In genomic region chr8:119914161-119914560, GRCm38 (mm10) we compare ENCODE assay signal across 9 mouse cellular contexts. TPM values are rescaled to one million over a fixed set of nuclear protein-coding genes. Genes with fewer than 3 reads are reported as not detected.
DNase-seq lines count a peak whose midpoint lies in the region; ATAC-seq and TF ChIP-seq lines count a peak whose summit lies in the region.
"Had no signal": no experiment of that assay in that cellular context is flagged by ENCODE, and none has a peak within 500 bp of the region (broad histone marks: within the 10 kb centered on the region; RNA-seq: fewer than 3 reads in every experiment).

No protein-coding gene starts in this region.

- 65% methylated on average over 2 of the region's 2 CpGs for WGBS in forebrain, embryonic 12.5 days
- WGBS in forebrain, embryonic 15.5 days = 63% methylated on average over 2 of the region's 2 CpGs
- WGBS in midbrain, embryonic 10.5 days = 73% methylated on average over 2 of the region's 2 CpGs
- 50% methylated on average over 2 of the region's 2 CpGs for WGBS in midbrain, embryonic 16.5 days
- WGBS in midbrain, postnatal 0 days = 53% methylated on average over 2 of the region's 2 CpGs

- DNase-seq in midbrain, embryonic 10.5 days (ENCODE audit: low spot score) = no peak
- DNase-seq in kidney, adult 8-10 months = peak; percentile 43 to 65
- DNase-seq in midbrain, postnatal 0 days (ENCODE audit: low spot score) = no peak
- DNase-seq in heart, adult 11 months = no peak
- DNase-seq in layer of hippocampus, adult 11-12 months (ENCODE audit: low spot score) = no peak
- DNase-seq: gastrocnemius, postnatal 14 days had no signal

- H3K4me3 ChIP-seq in forebrain, embryonic 12.5 days (replicated peaks) = no peak overlapping the region
- no peak overlapping the region for H3K4me3 ChIP-seq in forebrain, embryonic 15.5 days
- H3K4me3 ChIP-seq in midbrain, embryonic 10.5 days = peak overlapping the region; percentile 11; the same call in 1 of the 2 replicates
- no peak overlapping the region for H3K4me3 ChIP-seq in midbrain, embryonic 16.5 days (ENCODE audit: low read depth, low read length)
- H3K4me3 ChIP-seq in midbrain, postnatal 0 days (ENCODE audit: low read depth, low read length) = no peak overlapping the region

- no peaks in the 10 kb centered on the region for H3K9me3 ChIP-seq in forebrain, embryonic 12.5 days
- H3K9me3 ChIP-seq in forebrain, embryonic 15.5 days = no peaks in the 10 kb centered on the region
- no peaks in the 10 kb centered on the region for H3K9me3 ChIP-seq in midbrain, embryonic 10.5 days (replicated peaks)
- no peaks in the 10 kb centered on the region for H3K9me3 ChIP-seq in midbrain, embryonic 16.5 days (replicated peaks; ENCODE audit: control insufficient read depth, low read length, poor library complexity, severe bottlenecking)
- no peaks in the 10 kb centered on the region for H3K9me3 ChIP-seq in midbrain, postnatal 0 days (ENCODE audit: low read length)

- 0 out of 2 replicates have a peak, but pooled peaks cover 4% of the 10 kb centered on the region for H3K27me3 ChIP-seq in forebrain, embryonic 12.5 days
- H3K27me3 ChIP-seq in forebrain, embryonic 15.5 days = no peaks in the 10 kb centered on the region
- H3K27me3 ChIP-seq in midbrain, embryonic 10.5 days (ENCODE audit: low read depth, poor library complexity, severe bottlenecking) = peaks cover 6% of the 10 kb centered on the region
- H3K27me3 ChIP-seq in midbrain, embryonic 16.5 days (ENCODE audit: control insufficient read depth, insufficient read depth, low read depth, low read length) = no peaks in the 10 kb centered on the region
- no peaks in the 10 kb centered on the region for H3K27me3 ChIP-seq in midbrain, postnatal 0 days (ENCODE audit: insufficient read depth, low read length)

- H3K9ac ChIP-seq in forebrain, embryonic 12.5 days = no peak overlapping the region
- no peak overlapping the region for H3K9ac ChIP-seq in forebrain, embryonic 15.5 days (replicated peaks)
- H3K9ac ChIP-seq in midbrain, embryonic 16.5 days (ENCODE audit: low read depth, low read length) = no peak overlapping the region
- H3K9ac ChIP-seq in midbrain, postnatal 0 days (replicated peaks; ENCODE audit: low read length, poor library complexity, severe bottlenecking) = 0 out of 2 replicates have a peak overlapping the region, but pooled peaks have one; percentile 1

- H3K4me1 ChIP-seq in forebrain, embryonic 12.5 days = peaks cover 47% of the 10 kb centered on the region
- H3K4me1 ChIP-seq in forebrain, embryonic 15.5 days = peaks cover 56% of the 10 kb centered on the region
- H3K4me1 ChIP-seq in midbrain, embryonic 10.5 days = peaks cover 65% of the 10 kb centered on the region
- peaks cover 39% of the 10 kb centered on the region for H3K4me1 ChIP-seq in midbrain, embryonic 16.5 days (ENCODE audit: control insufficient read depth, insufficient read depth, low read length)
- peaks cover 23% of the 10 kb centered on the region for H3K4me1 ChIP-seq in midbrain, postnatal 0 days (ENCODE audit: insufficient read depth, low read length)

- TF ChIP-seq CTCF in midbrain, postnatal 0 days (IDR thresholded peaks at IDR 0.05) = no peak

- no peak for ATAC-seq in forebrain, embryonic 12.5 days (ENCODE audit: low FRiP score)
- ATAC-seq in forebrain, embryonic 15.5 days (replicated peaks) = no peak
- ATAC-seq in midbrain, embryonic 16.5 days = no peak
- ATAC-seq in midbrain, postnatal 0 days (ENCODE audit: low FRiP score) = no peak

- no peak overlapping the region for H3K27ac ChIP-seq in forebrain, embryonic 12.5 days
- H3K27ac ChIP-seq in forebrain, embryonic 15.5 days (replicated peaks) = no peak overlapping the region
- no peak overlapping the region for H3K27ac ChIP-seq in midbrain, embryonic 10.5 days (replicated peaks)
- H3K27ac ChIP-seq in midbrain, embryonic 16.5 days (ENCODE audit: low read length) = no peak overlapping the region
- H3K27ac ChIP-seq in midbrain, postnatal 0 days (ENCODE audit: low read depth, low read length) = no peak overlapping the region

- H3K4me2 ChIP-seq in forebrain, embryonic 12.5 days = peak overlapping the region; percentile 82; the same call in 1 of the 2 replicates
- H3K4me2 ChIP-seq in forebrain, embryonic 15.5 days (replicated peaks) = no peak overlapping the region
- H3K4me2 ChIP-seq in midbrain, embryonic 16.5 days (ENCODE audit: low read length) = no peak overlapping the region
- H3K4me2 ChIP-seq in midbrain, postnatal 0 days (ENCODE audit: low read depth, low read length, poor library complexity, severe bottlenecking) = no peak overlapping the region; the same call in 1 of the 2 replicates

- H3K36me3 ChIP-seq in forebrain, embryonic 12.5 days (replicated peaks) = peaks cover 16% of the 10 kb centered on the region
- H3K36me3 ChIP-seq in forebrain, embryonic 15.5 days = no peaks in the 10 kb centered on the region
- peaks cover 22% of the 10 kb centered on the region for H3K36me3 ChIP-seq in midbrain, embryonic 10.5 days
- H3K36me3 ChIP-seq in midbrain, embryonic 16.5 days (ENCODE audit: control insufficient read depth, insufficient read depth, low read length) = no peaks in the 10 kb centered on the region
- H3K36me3 ChIP-seq in midbrain, postnatal 0 days (ENCODE audit: insufficient read depth, low read length) = no peaks in the 10 kb centered on the region

RNA-seq across cellular contexts. Expression of gene Gm20388, which starts 3.5 kb away (rescaled TPM):
- polyA plus RNA-seq in forebrain, embryonic 12.5 days (2016; fragmentation: Nextera tagmentation; extraction: Ambion mirVana) = 5.6 TPM in 1 of 2 replicates, not detected in the other
- polyA plus RNA-seq in forebrain, embryonic 15.5 days (2015; fragmentation: Nextera tagmentation; extraction: Ambion mirVana) = not detected in 2 replicates
- polyA plus RNA-seq in midbrain, embryonic 10.5 days (2016; fragmentation: Nextera tagmentation; extraction: Ambion mirVana) = 7.1 and 7.3 TPM in 2 replicates
- 6.4 and 7.5 TPM in 2 replicates for polyA plus RNA-seq in midbrain, embryonic 16.5 days (2015; fragmentation: Nextera tagmentation; extraction: Ambion mirVana)
- total RNA-seq in midbrain, postnatal 0 days (2014; rRNA removed) = 39.0 and 74.2 TPM in 2 replicates
- not detected in 2 replicates for polyA plus RNA-seq in midbrain, postnatal 0 days (2015; fragmentation: Nextera tagmentation; extraction: Ambion mirVana)

RNA-seq across cellular contexts. Expression of gene Usp10, which starts 4.0 kb away (rescaled TPM):
- 167 and 176 TPM in 2 replicates for polyA plus RNA-seq in forebrain, embryonic 12.5 days (2016; fragmentation: Nextera tagmentation; extraction: Ambion mirVana)
- 143 and 149 TPM in 2 replicates for polyA plus RNA-seq in forebrain, embryonic 15.5 days (2015; fragmentation: Nextera tagmentation; extraction: Ambion mirVana)
- 220 and 227 TPM in 2 replicates for polyA plus RNA-seq in midbrain, embryonic 10.5 days (2016; fragmentation: Nextera tagmentation; extraction: Ambion mirVana)
- 139 and 140 TPM in 2 replicates for polyA plus RNA-seq in midbrain, embryonic 16.5 days (2015; fragmentation: Nextera tagmentation; extraction: Ambion mirVana)
- 88.5 and 88.8 TPM in 2 replicates for total RNA-seq in midbrain, postnatal 0 days (2014; rRNA removed)
- polyA plus RNA-seq in midbrain, postnatal 0 days (2015; fragmentation: Nextera tagmentation; extraction: Ambion mirVana) = 93.6 and 94.6 TPM in 2 replicates

RNA-seq across cellular contexts. Expression of gene Klhl36, which starts 52.1 kb away (rescaled TPM):
- 9.9 and 10.9 TPM in 2 replicates for polyA plus RNA-seq in forebrain, embryonic 12.5 days (2016; fragmentation: Nextera tagmentation; extraction: Ambion mirVana)
- polyA plus RNA-seq in forebrain, embryonic 15.5 days (2015; fragmentation: Nextera tagmentation; extraction: Ambion mirVana) = 15.3 and 15.4 TPM in 2 replicates
- 12.8 and 13.0 TPM in 2 replicates for polyA plus RNA-seq in midbrain, embryonic 10.5 days (2016; fragmentation: Nextera tagmentation; extraction: Ambion mirVana)
- polyA plus RNA-seq in midbrain, embryonic 16.5 days (2015; fragmentation: Nextera tagmentation; extraction: Ambion mirVana) = 16.6 and 18.5 TPM in 2 replicates
- total RNA-seq in midbrain, postnatal 0 days (2014; rRNA removed) = 28.2 and 31.0 TPM in 2 replicates
- polyA plus RNA-seq in midbrain, postnatal 0 days (2015; fragmentation: Nextera tagmentation; extraction: Ambion mirVana) = 19.5 and 21.0 TPM in 2 replicates

Comparison
In these comparisons a context has a peak if more than half of its experiments do, and no peak if none do; other contexts are left out.
1. DNase-seq: peak in kidney, adult 8-10 months (2 of 2); none in midbrain, embryonic 10.5 days (single experiment), midbrain, postnatal 0 days (single experiment), heart, adult 11 months (single experiment) and layer of hippocampus, adult 11-12 months (single experiment).